Mouse (Mus musculus): ENCODE measurements around the gene Sytl1. TPM values are rescaled to one million over a fixed set of nuclear protein-coding genes. Genes with fewer than 3 reads are reported as not detected.
A peak's percentile ranks its signal among the peaks of the same experiment; 100 is the strongest.

Gene Sytl1
- total RNA-seq, 4 experiments from 2014 or later, result 3.4 to 5.3 (median 4.1) TPM

GRCm38 (mm10) chr4:133247806-133248449 is 15.0 kb downstream of the Sytl1 start:
- DNase-seq (ENCODE audit: low spot score in 2 of 2), result no peak

- no peak for DNase-seq (ENCODE audit: low spot score in 2 of 2)
These were observed 15.8 kb downstream of the Sytl1 start for GRCm38 (mm10) chr4:133247072-133247471.

- DNase-seq (ENCODE audit: low spot score in 2 of 2), result no peak
These were observed 18.6 kb downstream of the Sytl1 start for GRCm38 (mm10) chr4:133244289-133244688.

- no peak for DNase-seq (ENCODE audit: low spot score in 2 of 2)
These were observed 19.4 kb downstream of the Sytl1 start for GRCm38 (mm10) chr4:133243538-133243937.

- no peak for DNase-seq (ENCODE audit: low spot score in 2 of 2)
These were observed 20.2 kb downstream of the Sytl1 start for GRCm38 (mm10) chr4:133242710-133243109.

- no peak for DNase-seq (ENCODE audit: low spot score in 2 of 2)
These were observed 21.0 kb downstream of the Sytl1 start for GRCm38 (mm10) chr4:133241910-133242309.

- peak; percentile 81 to 87 for DNase-seq (ENCODE audit: low spot score in 2 of 2)
These were observed 21.7 kb downstream of the Sytl1 start for GRCm38 (mm10) chr4:133240934-133241908.

GRCm38 (mm10) chr4:133240490-133240921 is 22.4 kb downstream of the Sytl1 start, which contains the start of gene Map3k6:
TSS of gene Map3k6 (plus strand) at chr4:133240818.
- DNase-seq (ENCODE audit: low spot score in 2 of 2), result no peak

- DNase-seq (ENCODE audit: low spot score in 2 of 2), result no peak
These were observed 25.0 kb downstream of the Sytl1 start for GRCm38 (mm10) chr4:133237911-133238310.

GRCm38 (mm10) chr4:133235415-133235814 is 27.5 kb downstream of the Sytl1 start:
- DNase-seq (ENCODE audit: low spot score in 2 of 2), result no peak

GRCm38 (mm10) chr4:133234771-133235170 is 28.1 kb downstream of the Sytl1 start:
- no peak for DNase-seq (ENCODE audit: low spot score in 2 of 2)

- no peak for DNase-seq (ENCODE audit: low spot score in 2 of 2)
These were observed 29.5 kb downstream of the Sytl1 start for GRCm38 (mm10) chr4:133233285-133233976.

- DNase-seq (ENCODE audit: low spot score in 2 of 2), result no peak
These were observed 33.3 kb downstream of the Sytl1 start for GRCm38 (mm10) chr4:133229582-133229981.

- no peak for DNase-seq (ENCODE audit: low spot score in 2 of 2)
These were observed 35.3 kb downstream of the Sytl1 start for GRCm38 (mm10) chr4:133227636-133228035.

- DNase-seq (ENCODE audit: low spot score in 2 of 2), result no peak
These were observed 36.8 kb downstream of the Sytl1 start for GRCm38 (mm10) chr4:133226073-133226472.

GRCm38 (mm10) chr4:133223875-133224274 is 39.0 kb downstream of the Sytl1 start:
- DNase-seq (ENCODE audit: low spot score in 2 of 2), result no peak

- DNase-seq (ENCODE audit: low spot score in 2 of 2), result no peak
These were observed 41.2 kb downstream of the Sytl1 start for GRCm38 (mm10) chr4:133221701-133222100.

GRCm38 (mm10) chr4:133220656-133221055 is 42.3 kb downstream of the Sytl1 start:
- DNase-seq (ENCODE audit: low spot score in 2 of 2), result no peak

GRCm38 (mm10) chr4:133218745-133219144 is 44.2 kb downstream of the Sytl1 start:
- DNase-seq (ENCODE audit: low spot score in 2 of 2), result no peak

GRCm38 (mm10) chr4:133217641-133218040 is 45.3 kb downstream of the Sytl1 start:
- no peak for DNase-seq (ENCODE audit: low spot score in 2 of 2)

- DNase-seq (ENCODE audit: low spot score in 2 of 2), result no peak
These were observed 49.3 kb downstream of the Sytl1 start for GRCm38 (mm10) chr4:133213661-133214060.

- DNase-seq (ENCODE audit: low spot score in 2 of 2), result peak in 1 of 2 experiments; percentile 46
These were observed 49.7 kb downstream of the Sytl1 start for GRCm38 (mm10) chr4:133213268-133213590.
